Mouse (Mus musculus): ENCODE measurements around the gene Nmnat2.
A peak's percentile ranks its signal among the peaks of the same experiment; 100 is the strongest.
"Not testable (repeated sequence)": the region's sequence is repeated elsewhere in the genome, so short reads cannot be mapped to it uniquely, and the experiment has no call there.

Nmnat2 gene

DNA sequence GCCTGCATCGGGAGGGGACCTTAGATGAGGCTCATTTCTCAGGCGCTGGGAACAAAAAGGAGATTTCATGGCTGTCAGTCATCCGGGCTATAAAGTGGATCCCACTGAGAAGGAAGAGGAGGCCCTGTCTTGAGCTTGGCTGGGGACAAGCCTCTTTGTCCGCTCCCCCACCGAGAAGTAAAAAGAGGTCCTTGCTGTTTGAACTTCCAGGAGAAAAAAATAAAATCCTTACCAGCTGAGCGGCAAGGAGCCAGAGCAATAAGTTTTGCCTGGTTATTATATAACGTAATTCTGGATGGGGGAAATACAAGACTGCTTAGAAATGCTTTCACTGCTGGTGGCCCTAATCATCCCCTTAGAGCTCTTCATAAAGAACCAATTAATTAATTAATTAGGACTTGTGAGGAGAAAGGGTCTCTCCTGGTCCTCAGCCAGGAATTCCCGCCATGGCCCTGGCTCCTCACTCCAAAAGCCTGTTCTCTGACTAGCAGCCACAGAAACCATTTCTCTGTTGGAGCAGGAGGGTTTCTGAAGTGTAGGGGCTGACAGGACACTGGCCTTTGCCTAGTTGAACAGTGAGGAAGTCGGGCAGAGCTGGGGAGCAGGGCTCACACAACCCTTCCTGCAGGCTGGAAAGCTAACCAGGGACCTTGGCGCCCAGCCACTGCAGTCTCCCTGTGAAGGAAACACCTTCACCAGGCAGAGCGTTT, 99.5 kb downstream of the Nmnat2 start:
- peak; percentile 74 for DNase-seq (ENCODE audit: low read depth, low spot score)

DNA sequence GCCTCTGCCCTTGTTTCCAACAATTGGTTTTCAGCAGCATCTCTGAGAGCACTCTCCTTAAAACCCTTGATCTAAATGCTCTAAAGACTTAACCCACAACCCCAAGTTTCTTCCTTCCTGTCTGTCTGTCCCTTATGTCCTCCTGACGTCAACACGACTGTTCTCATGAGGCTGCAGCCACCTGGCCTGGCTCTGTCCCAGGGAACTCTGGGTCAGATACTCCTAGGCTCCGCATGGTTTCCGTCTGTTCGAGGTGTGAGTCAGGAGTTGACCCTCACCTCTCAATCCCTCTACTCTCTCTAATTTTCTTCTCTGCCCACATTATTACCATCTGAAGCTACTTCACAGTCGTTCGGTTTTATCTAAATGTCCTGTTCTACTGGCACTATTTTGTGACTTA, 103.5 kb downstream of the Nmnat2 start:
- DNase-seq (ENCODE audit: low read depth, low spot score), result peak; percentile 77

DNA sequence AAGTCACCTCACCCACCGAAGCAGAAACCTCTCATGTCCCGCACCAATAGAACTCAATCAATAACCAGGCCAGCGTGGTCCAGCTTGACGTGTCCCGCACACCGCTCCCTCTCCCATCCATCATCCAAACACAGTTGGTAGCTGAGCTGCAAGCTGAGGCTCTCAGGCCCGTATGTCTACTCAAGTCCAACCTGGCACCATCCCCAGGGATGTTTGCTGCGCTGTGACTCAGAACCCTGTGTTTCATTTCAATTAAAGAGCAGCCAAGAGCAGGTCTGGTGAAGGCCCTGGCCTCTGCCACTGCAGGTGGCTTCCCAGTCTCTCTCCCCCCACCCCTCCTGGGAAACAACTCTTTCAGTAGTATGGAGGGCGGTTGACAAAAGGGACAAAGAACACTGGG, 104.8 kb downstream of the Nmnat2 start:
- DNase-seq (ENCODE audit: low read depth, low spot score), result peak; percentile 85

DNA sequence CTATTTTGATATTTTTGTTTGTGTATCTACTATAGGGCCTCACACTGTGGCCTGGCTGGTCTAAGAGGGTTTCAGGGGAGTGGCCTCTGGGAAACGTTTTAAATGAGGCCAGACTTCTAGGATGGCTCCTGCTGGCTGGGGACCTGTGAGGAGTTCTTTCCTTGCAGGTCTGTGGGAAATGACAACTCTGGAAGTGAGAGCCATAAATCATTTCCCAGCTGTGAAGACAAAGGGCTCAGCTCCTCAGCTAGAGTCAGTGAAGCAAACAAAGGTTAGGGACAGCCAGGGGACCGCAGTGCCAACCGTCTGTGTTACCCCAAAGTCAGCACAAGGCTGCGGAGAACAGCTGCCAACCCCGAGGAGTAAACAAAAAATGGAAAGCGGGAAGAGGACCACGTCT, 107.8 kb downstream of the Nmnat2 start:
- no peak for DNase-seq (ENCODE audit: low read depth, low spot score)

DNA sequence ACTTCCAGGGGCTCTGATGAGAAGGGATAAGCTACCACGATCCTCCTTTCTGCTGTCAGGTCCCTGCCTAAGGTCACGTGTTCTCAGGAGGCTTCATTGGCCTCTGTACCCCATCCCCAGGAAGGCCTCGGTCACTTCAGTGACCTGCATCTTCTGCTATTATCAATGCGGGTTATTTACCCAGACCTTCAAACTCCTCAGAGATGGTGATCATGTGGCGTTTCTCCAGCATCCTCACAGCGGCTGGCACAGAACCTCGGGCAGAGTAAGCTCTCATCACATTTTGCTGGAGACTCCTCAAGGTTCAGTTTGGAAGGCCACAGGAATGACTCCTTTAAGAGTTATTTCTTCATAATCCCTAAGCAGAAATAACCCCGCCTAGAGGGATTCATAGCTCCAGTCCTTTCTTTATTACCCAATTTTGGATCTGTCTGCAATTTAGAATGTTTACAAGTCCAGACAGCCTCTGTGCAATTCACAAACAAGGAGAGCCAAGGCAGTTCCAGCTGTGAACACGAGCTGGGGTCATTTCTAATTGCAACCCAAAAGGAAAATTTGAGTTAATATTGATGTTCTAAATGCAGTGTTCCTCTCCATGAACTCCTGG, 110.1 kb downstream of the Nmnat2 start:
- DNase-seq (ENCODE audit: low read depth, low spot score), result no peak

DNA sequence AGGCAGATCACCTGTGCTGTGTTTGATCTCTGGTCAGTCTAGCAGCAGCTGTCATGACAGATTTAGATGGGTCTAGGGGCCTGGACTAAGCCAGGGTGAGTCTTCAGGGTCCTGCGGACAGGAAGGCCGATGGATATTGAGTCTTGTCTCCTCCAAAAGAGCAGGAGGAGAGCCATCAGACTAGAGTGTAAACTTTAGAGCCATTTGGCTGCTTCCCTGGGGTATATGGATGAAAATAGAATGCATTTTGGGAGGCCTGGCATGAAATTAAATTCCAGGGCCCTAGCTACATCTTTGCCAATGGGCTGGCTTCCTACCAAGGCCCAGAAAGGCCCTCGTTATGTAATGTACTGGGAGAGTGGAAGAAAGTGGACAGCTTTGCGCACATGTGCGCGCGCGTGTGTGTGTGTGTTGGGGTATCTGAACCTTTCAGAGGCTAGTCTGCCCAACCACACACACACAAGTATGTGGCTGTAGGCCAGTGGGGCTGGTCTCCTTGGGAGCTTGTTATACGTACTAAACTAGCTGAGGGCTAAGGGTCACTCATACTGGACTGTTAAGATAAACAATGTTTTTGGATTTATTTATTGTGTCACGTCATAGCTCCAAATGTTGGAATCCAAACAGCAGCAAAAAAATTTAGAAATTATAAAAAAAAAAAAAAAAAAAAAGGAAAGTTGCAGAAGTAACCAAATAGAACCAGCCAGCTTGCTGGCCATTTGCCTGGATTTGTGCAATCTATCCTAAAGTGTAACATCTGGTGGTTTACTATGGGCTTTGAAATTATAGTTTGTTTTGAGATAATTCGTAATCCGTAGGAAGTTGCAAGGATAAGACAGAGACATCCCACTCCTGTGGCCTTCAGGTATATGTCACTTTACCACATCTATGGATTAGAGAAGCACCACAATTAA, 110.9 kb downstream of the Nmnat2 start:
- DNase-seq (ENCODE audit: low read depth, low spot score), result peak; percentile 95

DNA sequence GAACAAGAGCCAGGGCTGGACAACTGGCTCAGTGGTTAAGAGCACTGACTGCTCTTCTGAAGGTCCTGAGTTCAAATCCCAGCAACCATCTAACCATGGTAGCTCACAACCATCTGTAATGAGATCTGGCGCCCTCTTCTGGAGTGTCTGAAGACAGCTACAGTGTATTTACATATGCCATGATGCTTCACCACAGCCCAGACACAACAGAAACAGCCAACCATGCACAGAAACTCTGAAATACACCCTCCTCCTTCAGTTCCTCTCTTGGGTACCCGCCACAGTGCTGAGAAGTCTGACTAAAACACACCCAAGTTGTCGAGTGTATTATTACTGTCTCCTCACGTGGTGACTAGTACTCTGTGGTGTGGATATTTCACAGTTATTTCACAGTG, 111.6 kb downstream of the Nmnat2 start:
- DNase-seq (ENCODE audit: low read depth, low spot score), result no peak

DNA sequence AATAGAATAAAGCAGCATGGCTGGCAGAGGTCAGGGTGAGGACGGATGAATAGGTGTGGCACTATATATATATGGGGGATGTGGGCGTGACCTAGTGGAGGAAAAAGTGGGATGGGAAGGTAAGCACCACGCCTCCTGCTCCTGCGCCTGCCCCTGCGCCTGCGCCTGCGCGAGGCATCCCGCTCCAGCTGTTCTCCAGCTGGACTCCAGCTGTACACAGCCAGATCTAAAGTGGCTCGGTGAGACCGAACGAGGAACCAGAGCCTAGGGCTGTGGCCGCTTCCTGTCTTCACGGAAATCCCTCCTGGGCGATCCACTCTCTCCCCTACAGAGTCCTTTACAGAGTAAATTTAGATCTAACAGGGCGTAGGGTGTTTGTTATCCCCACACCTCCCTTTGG, 116.8 kb downstream of the Nmnat2 start:
- no peak for DNase-seq (ENCODE audit: low read depth, low spot score)

DNA sequence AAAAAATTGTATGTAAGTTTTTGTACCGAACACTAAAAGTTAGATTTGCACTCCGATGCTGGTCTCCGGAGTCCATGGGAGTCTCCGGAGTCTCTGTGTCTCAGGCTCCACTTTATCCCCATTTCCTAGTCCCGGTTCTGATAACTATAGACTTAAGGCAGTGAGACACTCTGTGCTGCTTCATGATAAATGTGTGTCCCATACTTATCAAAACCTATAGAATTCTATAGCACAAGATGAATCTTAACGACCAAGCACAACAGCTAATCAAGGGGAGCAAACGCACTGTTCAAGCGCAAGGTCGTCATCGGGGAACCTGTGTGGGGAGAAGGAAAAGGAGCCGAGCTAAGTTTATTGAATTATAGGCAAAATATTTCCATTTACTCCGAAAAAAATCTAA, 117.2 kb downstream of the Nmnat2 start:
- DNase-seq (ENCODE audit: low read depth, low spot score), result no peak

DNA sequence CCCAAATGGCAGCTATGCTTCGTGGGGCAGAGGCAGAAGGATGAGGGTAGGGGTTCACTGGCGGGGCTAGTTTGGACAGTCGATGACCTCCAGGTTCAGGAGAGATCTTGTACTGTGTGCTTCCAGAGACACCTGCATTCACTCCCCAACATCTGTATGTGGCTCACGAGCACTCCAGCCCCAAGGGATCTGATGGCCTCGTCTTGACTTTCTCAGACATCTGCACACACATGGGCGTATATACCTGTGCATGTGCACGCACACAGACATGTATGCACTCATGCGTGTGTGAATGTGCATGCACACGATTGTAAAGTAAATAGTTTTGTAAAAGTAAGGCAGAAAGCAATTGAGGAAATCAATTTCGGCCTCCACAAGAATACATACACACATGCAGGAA, 117.9 kb downstream of the Nmnat2 start:
- no peak for DNase-seq (ENCODE audit: low read depth, low spot score)

DNA sequence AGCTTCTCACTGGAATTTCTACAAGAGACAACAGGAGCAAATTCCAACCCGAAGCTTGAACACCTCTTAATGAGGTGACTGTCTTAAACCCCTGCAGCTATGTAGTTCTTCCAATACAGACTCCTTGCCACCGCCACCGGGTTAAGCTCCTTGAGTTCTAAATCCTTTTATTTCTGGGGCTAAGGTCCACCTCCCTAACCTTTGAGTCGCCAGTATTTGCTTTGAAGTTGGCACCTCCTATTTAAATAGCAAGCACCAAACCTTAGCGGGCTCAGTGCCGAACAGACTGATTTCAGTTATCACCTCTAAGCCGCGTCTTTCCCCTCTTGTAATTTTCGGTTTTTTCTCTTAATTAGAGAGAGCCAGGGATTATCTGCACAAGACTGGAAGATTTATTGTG, 118.6 kb downstream of the Nmnat2 start:
- DNase-seq (ENCODE audit: low read depth, low spot score), result no peak

DNA sequence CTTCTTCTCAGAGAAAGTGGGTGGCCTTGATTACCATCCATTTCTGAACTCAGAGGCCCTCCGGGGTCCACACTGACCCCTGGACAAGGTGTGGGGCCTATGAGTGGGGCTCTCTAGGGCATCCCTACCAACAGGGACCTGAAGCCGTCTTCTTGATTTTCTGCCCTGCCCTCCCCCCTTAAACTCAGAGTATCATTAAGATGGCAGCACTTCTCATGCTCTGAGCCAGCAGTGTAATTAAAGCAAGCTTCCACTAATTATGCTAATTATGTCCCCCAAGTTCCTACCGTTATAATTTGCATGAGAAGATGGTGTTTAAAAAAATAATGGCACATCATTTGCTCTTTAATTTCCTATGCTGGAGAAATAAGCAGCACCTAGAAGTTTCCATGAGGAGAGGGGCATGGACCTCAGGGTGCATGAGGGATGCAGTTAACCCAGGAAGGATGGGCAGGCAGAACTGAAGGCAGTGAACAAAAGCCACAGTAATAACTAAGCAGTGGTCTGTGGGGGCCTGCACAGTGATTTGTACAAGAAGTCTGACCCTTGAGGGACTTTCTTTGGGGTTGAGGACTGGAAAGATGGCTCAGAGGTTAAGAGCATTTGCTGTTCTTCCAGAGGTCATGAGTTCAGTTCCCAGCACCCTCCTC, 120.4 kb downstream of the Nmnat2 start:
- DNase-seq (ENCODE audit: low read depth, low spot score), result no peak

DNA sequence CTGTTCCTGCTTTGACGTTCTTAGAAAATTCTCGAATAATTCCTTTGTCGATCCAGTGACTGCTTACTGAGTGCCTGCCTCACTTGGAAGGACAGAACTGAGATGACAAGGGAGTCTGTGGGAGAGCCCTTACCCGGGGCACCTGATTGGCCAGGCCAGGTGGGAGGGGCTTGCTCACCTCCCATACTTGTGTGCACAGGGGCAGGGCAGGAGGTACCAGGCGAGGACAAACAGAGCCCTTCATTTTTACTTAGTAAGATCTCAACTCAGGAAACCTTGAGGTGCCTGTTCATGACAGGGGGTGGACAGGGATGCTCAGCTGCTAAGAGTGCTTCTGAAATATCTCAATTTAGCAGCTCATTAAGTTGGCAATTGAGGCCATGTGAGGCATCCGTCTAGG, 121.2 kb downstream of the Nmnat2 start:
- DNase-seq (ENCODE audit: low read depth, low spot score), result no peak

DNA sequence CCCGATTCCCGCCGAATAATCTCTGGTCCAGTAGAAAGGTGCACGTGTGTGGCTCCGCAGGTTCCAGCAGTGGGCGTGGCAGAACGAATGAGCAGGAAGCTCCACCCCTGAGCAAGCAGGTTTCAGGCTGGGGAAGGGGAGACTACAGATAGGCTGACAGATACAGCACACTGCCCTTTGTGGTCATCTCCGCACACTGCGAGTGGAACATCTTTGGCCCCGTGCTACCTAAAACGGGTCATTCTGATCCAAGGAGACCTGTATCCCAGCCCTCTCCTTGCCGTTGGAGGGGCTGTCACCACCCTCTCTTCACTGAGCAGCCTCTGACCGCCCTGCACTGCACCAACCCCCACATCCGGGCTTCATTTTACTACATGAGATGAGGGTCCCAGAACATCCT, 128.4 kb downstream of the Nmnat2 start:
- DNase-seq (ENCODE audit: low read depth, low spot score), result not testable (repeated sequence)

DNA sequence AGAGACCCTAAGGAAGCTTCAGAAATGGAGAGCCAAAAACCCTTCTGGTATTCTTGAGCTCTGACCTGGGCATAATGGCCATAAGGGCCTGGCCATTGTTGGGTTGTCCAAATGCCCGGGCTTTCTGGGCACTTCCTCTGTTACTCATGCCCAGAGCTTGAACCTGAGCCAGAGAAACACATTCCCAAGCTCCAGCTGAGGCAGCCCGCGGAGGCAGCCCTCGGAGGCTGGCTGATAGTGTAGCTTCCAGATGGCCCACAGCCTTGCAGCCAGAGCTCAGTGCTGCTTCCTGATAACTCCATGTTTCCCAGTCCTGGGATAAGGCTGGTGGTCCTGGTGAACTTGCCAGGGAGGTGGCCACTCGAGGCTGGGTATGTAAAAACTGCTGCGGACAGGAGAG, 129.4 kb downstream of the Nmnat2 start:
- DNase-seq (ENCODE audit: low read depth, low spot score), result peak; percentile 94

DNA sequence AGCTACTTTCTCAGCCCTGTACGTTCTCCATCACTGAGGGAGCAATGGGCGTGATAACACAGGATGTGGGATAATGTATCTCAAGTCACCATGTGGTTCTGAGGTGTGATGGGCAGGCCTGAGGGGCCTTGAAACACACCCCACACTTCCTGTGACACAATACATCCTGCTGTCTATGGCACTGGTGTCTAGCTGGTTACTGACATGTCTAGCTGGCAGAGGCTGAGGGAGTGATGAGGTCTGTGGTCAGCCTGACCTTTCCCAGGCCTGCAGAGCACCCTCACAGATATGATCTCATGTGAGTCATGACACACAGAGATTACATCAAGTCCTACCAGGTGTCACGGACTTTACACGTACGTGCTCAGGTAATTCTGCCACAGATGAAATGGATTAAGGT, 130.4 kb downstream of the Nmnat2 start:
- no peak for DNase-seq (ENCODE audit: low read depth, low spot score)

DNA sequence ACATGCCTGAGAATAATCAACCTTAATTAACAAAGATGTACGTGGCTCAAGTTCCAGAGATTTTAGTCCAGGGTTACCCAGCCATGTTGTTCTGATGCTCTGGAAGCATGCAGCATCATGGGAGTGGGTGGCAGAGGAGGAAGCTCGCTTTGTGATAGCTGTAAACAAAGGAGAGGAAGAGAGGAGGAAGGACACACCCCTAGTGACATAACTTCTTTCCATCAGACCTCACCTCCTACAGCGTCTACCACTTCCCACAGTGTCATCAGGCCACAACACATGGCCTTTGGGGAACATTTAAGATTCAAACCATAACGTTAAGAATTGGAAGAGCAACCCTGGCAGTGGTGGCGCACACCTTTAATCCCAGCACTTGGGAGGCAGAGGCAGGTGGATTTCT, 133.0 kb downstream of the Nmnat2 start:
- no peak for DNase-seq (ENCODE audit: low read depth, low spot score)

DNA sequence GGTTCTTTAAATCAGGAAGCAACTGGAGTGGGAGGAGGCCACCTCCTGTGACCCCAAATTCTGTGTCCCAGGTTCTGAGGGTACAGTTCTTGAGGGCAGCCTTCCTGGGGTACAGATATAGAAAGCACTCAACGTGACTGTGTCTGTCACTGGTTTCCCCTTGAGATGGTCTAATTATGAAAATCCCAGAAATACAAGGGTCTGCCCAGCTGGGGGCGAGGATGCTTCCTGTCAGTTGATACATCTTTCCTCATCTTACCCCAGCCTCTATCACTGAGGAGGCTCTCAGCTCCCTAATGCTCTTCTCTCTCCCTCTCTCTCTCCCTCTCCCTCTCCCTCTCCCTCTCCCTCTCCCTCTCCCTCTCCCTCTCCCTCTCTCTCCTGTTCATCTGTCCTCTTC, 135.3 kb downstream of the Nmnat2 start:
- no peak for DNase-seq (ENCODE audit: low read depth, low spot score)

DNA sequence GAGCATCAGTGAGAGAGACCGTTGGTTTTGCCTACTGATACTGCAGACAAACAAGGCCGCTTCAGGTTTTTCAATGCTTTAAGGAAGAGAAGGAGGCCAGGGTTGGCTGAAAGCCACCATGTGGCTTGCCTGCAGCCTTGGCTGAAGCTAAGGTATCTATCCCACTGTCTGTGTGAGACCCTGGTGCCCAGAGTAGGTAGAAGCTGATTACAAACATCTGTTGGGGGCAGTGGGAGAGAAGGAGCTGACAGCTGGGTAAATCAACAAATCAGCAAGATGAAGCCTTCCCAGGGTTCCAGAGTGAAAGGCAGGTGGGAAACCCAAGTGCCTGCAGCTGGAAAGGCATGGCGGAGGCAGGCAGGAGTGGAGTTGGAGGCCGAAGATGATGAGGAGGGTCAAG, 136.0 kb downstream of the Nmnat2 start:
- no peak for DNase-seq (ENCODE audit: low read depth, low spot score)

DNA sequence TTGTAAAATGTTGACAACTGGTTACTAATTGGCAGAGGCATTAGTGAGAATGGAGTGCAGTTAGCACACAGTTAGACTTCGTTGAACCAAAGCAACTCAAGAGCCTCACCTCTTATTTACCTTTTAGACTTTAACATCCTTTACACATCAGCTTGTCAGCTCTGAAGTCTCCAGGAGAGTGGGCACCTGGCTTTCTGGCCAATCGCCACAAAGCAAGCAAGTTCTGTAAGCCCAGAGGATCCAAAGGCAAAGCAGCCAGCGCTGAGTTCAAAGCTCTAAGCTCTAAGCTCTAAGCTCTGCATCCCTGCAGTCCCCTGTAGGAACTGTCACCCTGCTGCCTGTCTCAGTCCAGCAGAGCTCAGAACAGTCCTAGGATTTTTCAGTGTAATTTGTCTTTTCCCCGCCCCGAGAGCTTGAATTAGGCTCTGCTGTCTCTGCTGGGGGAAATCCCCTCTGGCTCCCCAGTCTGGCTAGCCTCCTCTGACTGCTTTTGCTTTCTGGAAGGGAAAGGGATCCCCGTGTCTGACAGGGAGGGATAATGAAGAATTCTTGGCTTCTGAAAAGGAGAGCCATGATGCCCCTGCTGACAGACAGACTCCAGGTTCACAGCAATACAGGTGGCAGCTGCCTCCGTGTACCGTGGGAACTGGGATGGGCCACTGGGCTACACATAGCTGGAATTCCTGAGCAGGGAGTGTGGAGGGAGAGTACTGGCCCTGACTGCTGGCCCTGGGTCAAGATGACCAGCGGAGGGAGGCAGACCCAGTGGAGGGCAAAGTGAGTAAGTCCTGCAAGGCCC, 136.8 kb downstream of the Nmnat2 start:
- no peak for DNase-seq (ENCODE audit: low read depth, low spot score)

DNA sequence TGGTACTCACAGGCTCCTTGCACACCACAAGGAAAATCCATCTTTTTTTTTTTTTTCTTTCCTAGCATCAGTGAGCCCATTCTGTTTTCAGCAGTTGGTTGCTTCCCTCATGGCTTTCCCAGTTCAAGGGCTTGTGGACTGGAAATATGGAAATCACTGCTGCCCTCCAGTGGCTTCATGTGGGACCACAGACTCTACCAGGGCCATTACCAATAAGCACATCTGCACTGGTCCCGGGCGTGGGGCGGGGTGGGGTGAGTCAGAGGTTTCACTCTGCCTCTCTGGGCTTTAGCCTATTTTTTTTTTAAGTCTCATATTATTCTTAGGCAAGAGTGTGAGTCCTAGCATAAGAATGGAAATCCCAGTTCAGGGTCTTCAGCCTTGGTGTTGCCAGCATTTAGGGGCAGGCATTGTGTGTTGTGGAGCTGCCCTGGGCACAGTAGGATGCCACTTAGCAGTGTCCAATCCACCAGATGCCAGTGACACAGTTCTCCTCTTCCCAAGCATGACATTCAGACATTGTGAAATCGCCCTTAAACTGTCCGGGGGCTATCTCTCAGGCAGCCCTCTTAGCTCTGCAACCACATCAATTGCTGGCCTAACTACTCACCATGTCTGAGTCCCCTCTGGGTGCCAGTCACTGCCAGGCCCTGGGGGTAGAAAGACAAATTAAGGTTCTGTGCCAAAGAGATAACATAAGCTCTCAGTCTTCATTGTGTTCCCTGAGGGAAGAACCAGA, 137.6 kb downstream of the Nmnat2 start:
- DNase-seq (ENCODE audit: low read depth, low spot score), result peak; percentile 90

Data from brain, adult 2 months (tissue).